Mouse (Mus musculus) liver (tissue): Measurements from ENCODE around the gene Vav3.

Experiments
- DNase-seq: peaks from one replicate; pipeline ENCODE4 v3.0.0-alpha.2; 2020; ENCODE audit warnings: mixed read lengths

Vav3 gene

DNA sequence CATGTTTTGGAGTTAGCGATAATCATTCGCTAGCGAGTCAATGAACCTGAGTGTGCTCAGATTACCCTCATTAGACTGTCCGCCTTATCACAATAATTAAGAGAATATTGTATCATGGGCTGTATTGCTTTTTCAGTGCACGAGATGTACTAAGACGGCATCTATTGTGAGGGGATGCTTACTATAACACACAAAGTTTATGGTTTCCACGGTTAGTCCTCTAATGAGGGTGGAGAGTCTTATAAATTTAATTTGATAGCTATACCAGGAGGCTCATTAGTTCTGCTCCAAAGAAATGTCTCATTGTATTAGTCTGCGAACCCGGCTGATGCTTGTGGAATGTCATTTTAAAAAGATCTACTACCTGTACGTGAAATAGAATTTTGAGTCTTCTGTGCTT lies 175.9 kb downstream of the Vav3 start:
- no peak for DNase-seq

DNA sequence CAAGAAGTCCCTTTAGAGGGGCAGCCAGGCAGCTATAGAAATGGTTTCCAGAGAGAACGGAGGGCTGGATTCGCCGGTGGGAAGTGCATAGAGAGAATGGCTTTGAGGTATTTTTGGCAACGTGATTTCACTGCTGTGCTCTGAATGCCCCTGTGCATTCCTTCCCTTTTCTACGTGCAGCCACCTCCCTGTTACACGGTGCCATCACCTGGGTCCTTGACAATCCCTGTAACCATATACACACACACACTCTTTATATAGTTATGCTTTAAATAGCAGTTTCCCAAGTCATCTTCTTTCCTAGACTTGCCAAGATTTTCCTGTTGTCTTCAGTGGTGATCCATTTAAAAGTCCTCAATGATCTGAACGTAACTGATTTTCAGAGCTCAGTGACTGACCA lies 181.7 kb downstream of the Vav3 start:
- no peak for DNase-seq

DNA sequence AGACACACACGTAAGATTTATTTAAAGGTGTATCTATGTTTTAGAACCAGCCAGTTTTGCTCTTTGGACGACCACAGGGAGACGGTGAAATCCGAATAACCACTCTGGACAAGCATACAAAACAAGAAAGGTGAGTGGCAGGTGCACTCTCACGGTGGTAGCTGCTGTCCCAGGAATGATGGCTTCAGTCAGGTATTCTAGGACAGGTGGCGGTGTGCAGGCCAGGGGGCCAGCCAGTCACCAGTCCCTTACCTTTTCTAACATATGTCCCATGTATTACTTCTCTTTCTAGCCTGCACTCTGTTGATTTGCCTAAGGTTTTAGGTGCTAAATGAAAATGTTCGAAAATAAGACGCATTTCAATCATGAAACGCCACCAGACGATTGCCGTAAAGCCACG lies 185.4 kb downstream of the Vav3 start:
- DNase-seq: no peak

DNA sequence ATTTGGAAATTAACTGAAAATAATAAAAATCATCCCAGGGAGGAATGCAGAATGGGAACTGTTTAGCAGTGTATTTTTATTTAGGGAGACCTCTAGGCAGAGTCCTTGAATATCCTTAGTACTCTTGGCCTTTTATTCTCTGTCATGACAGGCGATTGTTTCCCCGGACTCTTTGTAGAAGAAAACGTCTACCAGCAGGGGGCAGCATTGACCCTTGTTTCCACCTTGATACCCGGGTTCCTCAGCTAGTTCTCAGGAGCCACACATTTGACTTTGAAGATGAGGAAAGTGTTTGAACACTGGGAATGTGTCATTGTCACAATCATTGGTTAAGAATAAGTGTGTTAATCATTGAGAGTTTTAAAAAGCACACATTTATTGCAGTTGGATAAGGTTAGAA lies 185.8 kb downstream of the Vav3 start:
- DNase-seq: peak; percentile 74

DNA sequence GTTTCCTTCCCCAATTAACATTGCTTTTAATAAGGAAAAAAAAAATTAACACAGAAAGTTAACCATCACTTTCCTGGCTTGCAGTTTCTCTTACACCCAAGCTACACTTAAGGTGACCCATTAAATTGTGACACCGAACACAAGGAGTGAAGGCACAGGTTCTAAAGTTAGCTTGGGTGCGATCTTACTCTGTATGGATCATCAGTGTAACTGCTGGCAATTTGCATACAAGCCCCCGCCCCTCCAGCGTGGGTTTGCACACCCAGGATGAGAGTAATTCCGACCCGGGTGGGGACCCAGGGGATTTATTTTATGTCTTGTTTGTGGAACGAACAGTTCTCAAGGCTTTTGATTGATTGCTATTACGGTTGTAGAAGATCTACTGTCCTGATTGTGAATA lies 186.2 kb downstream of the Vav3 start:
- no peak for DNase-seq

DNA sequence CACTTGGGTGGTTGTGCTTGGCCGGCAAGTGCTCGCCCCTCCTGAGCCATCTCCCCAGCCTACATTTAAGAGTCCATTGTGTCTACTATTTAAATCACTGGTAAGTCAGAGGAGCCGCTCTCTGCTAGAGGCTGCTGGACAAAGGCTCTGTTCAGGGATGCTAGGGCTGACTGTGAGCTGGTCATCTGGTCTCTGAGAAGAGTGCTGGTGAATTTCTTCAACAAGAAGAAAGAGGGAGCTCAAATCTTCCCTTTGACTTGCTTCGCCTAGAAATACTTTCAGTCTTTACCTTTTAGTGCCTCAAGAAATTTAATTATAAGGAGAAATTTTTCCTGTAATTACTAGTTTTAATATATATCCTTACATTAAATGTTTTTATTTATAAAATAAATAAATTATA lies 188.2 kb downstream of the Vav3 start:
- DNase-seq: no peak

DNA sequence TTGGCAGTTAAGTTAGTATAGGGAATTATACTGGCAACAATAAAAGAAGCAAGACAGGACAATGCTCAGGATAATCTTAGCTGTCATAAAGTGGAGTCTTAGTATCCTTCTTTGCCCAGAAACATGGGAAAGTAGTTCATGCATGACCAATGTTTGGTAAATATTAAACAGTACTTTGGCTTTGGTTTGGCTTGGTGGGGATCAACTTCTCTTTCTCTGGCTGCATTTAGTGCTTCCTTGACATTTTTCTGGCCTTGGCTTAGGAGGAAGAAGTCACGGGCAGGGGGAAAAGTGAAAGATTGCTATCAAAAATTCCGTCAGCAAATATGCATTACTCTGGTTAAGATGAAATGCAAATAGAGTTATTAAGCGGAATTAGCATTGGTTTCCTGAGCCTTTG lies 197.2 kb downstream of the Vav3 start:
- DNase-seq: no peak

DNA sequence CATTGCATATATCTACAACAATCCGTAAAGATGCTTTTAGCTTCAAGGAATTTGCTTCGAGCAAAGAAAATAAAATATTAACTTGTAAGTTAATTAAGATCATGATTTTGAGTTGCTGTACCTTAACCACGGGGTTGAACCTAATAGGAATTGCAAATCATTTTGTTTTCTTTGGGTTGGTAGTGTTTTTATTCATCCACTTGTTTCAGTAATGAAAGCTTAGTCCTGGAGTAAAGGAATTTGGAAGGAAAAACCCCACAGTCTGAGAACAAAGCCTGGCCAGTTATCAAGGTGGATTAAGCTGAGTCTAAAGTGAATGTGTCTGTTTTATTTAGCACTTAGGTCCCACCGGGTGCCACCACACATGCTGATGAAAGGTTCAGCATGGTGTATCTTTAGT lies 199.6 kb downstream of the Vav3 start:
- DNase-seq: no peak

DNA sequence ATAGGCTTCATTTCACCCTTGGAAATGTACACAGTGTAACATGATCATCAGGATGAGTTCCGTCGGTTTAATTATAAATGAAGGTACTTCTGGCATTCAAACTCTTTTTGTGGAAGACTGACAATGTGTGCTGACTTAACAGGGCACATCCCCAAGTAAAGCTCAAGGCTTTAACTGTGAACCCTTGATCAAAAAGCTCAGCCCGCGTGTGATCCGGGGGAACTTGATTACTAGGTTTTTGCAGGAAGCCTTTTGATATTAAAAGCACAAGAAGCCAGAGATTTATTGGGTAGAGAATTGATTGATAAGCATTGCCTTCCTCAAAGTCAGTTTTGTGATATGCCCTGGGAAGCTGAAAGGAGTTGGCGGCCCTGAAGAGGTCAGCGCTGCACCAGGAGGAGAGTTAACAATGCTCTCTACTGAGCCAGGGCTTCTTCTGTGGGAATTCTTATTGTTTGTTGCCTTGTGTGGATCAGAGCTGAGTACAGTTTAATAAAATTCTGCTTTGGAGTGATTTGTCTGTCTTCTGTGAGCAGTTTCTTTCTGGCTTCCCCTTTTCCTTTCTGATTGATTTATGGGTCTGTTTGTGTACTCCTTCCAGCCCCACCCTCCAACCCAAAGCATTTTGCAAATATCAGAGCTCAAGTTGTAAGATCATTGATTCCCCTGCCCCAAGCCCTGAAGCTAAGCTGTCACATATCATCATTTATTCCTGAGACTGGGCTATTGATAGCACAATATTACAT lies 204.2 kb downstream of the Vav3 start:
- DNase-seq: no peak

DNA sequence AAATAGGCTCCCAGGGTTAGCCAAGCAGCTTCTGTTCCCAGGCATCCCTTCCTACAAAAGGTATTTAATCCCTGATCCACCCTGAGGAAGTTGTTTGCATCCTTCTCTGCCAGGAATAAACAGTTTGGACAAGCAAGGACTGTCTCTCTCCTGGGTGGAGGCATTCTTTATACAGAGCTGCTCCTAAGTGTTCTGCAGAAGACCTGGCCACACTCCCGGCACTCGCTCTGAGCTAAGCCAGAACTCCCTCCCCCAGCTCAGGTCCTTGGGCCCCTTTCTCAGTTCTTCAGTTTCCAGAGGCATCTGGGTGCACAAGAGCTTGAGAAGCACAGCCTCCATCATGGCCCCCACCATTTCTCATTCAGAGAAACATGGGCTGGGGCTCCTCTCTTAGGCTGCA lies 216.9 kb downstream of the Vav3 start:
- no peak for DNase-seq

DNA sequence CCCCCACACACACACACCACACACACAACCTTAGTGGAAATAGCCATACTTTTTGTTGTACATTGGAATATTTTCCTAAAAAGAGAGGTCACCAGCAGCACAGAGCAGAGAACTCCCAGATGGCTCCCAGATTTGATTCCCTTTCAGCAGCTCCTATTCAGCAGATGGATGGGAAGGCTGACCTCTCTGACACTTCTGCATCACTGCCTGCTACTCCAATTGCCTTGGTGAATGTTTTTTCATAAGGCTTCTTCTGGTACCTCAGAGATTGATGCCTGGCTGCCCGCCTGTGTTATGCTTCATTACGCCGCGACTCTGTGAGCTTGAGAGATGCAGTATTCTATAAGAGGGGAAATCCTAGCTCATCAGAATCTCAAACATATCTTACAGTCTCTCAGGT lies 220.8 kb downstream of the Vav3 start:
- no peak for DNase-seq

DNA sequence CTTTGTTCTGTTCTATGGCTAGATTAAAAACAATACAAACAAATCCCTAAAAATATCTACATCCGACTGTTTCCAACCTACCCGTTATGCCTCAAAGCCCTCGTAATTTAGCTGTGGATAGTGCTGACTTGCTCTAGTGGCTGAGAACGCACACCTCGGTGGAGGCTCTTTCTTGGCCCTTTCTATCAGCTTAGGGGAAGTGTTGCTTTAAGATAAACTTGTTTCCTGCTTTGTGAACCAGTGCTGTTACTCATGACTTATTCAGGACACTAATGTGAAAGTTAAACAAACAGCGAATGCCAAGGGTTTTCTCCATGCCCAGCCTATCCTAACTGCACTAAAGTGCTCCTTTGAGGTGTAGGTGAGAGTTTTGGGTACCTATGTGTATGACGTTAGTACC lies 221.3 kb downstream of the Vav3 start:
- no peak for DNase-seq

DNA sequence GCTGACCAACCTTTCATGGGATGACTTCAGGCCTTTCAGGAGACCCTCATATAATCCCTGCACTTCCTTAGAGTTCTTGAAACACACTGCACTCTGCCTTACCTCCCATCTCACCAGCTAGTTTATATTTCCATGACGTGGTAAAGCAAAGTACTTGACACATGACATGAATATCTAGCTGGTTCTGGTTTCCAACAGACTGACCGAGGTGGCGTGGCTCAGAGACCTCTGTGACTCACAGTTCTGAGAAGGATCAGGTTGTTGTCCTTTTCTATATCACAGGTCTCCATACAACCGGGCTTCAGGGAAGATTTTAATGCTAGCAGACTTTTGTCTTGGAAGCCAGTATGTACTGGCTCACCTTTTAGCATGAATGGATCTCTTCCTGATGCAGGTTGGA lies 221.8 kb downstream of the Vav3 start:
- no peak for DNase-seq

DNA sequence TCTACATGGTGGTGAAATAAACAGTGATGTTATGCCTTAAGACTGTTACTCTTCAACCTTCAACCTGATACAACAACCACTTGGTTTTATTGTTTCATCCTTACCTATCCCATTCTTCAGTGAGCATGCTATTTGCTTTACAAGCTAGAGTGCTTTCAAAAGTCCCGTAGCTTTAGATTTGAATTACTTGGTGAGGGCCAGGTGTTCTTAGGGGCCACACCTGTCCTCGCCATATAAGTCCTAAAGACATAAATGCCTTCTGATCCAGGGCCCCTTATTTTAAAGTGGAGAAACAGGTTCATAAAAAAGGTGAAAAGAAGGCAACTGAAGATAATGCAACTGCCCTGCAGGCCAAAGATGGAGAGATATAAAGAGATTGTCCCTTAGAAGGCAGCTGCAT lies 224.0 kb downstream of the Vav3 start:
- no peak for DNase-seq

DNA sequence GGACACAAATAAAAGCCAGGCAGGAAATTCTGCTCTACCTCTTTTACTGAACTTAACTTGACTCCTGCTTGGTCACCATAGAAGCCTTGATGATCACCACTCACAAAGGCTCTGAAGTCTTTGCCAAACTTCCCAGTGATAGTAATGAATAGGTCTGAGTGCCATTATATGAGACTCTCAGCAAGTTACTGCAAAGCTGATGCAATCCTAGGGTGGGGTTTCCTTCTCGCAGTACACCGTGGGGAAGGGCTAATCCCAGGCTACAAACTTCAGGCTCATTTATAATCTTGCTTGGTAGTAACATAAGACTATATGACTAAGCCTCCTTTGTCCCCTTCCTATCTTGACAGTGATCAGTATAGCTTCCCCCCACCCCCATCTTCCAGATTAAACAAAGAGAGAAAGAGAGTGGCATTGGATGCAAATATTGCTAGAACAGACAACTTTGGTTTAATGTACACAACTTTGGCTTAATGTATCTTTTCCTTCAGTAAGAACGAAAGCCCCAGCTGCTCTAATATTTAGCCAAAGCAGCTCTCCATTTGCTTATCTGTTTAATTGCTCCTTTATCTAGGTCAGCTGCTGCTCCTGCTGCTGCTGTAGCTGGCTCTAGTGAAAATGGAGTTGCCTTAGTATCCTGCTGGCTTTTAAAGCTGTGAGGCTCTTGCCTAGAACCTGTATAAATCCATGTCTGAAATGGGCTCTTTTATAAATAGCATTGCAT lies 228.3 kb downstream of the Vav3 start:
- no peak for DNase-seq

DNA sequence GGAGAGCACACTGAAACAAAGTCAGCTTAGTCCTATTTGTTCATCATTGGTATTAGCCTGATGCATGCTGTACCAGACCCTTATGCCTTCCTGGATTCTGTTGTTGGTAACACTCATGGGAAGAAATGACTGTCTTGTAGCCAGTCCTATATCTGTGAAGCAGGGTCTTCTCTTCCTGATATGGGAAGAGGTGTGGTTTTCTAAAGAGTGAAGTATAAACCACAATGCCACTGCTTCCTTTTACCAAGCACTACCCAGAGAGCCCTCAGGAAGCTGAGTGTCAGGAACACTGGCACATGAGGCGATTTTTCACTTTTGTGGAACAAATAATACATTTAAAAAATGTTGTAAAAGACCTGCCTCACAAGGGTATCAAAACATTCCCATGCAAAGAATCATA lies 231.0 kb downstream of the Vav3 start:
- no peak for DNase-seq

DNA sequence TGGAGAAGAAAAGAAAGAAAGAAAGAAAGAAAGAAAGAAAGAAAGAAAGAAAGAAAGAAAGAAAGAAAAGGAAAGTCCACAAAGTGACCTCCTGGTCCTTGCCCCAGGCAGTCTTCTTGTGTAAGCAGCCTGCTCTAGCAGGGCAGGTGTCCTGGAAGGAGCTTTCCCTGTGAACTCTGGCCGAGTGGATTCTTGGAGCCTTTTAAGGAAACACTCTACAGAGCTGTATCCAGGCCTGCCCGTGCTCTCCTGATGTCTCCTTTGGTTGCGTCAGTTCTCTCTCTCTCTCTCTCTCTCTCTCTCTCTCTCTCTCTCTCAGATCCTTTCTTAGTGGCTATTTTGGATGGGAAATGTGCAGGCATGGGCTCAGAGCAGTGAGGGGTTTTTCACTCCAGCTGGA lies 232.4 kb downstream of the Vav3 start:
- DNase-seq: no peak

DNA sequence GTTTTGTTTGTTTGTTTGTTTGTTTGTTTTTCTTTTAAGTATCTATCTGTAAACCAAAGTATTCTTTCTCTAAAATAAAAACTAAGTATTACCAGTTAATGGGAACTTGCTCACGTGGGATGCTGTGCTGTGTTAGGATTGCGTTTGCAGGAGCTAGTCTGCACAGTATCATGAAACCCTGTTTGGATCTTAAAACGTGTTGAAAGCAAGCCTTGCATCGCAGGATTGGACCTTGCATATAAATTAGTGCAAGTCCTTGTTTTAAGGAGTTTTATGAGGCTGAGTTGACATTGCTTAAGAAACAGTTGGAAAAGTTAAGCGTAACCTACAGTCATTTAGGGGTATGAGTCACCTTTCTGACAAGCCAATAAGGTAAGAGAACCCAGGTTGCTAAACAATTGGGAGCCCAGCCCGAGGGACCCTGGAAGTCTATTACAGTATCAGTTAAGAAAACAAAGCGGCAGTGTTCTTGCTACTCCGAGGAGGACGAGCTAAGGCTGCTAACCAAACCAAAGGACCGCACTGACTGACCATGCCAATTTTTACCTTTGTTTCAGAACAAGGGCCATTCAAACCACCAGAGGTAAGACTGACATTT lies 233.2 kb downstream of the Vav3 start:
- DNase-seq: no peak

DNA sequence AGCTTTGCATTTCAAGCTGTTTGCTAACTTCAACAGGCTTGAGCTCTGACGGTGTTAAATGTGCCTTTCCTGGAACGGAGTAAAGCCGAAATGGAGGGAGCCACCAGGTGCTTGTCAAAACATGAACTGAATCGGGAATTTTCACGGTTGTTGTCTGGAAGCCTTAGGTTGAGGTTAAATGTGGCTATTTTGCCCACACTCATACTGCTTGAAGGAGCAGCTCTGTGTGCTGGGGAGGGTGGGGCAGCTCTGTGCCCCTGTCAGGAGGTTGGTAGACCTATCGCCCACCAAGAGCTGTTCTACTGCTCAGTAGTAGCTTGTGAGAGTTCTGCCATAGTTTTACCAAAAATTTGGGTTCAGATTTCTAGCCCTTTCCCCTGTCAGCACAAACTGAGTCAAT lies 233.7 kb downstream of the Vav3 start:
- DNase-seq: no peak

DNA sequence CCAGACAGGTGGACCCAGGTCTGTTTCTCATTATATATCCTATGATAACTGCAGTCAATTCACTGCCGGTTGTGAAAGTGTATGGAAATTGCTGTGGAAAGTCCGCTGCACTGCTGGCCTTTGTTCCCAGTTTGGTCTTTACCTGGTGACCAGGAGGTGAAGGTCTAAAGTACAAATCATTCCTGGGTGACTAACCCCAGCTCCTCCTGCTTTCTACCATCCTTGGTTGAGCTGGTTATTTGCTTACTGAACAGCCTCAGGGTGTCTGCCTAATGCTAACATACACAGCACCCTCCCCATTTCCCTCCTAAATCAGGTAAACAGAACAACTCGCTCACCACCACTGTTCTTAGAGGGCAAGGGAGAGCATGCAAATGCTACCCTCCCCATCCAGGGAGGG lies 237.9 kb downstream of the Vav3 start:
- DNase-seq: no peak

DNA sequence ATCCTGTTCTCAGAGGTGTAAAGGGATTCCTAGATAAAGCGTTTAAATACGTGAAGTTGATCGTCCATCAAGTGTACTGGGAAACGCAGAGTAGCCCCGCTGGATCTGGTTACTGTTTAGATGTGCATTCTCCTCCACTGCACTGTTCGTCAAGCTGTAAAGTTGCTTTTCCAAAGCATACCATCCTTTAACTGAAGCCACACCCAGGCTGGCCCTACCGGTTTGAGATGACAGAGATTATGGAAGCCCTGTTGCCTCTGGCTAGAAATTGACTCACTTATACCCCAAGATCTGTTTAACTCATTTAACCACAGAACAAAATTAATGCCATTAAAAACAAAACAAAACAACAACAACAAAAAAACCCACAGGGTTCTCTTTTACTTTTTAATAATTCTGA lies 238.5 kb downstream of the Vav3 start:
- no peak for DNase-seq

DNA sequence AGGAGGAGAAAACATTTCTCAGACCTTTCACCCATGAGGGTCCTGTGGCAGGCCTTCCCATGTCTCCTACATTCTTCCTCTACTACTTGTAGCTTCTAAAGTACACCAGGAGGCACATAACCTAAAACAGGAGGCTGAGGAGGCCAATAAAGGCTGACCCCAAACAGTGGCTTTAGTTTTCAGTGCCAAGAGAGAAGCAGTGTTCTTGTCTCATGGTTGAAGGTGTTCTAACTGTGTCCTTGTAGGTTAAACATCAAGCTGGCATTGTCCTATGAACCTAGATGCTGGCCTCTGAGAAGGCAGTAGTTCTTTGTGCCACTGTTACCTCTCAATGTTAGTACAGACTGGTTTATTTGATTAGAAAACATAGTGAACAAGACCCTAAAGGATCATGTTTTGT lies 245.5 kb downstream of the Vav3 start:
- no peak for DNase-seq

DNA sequence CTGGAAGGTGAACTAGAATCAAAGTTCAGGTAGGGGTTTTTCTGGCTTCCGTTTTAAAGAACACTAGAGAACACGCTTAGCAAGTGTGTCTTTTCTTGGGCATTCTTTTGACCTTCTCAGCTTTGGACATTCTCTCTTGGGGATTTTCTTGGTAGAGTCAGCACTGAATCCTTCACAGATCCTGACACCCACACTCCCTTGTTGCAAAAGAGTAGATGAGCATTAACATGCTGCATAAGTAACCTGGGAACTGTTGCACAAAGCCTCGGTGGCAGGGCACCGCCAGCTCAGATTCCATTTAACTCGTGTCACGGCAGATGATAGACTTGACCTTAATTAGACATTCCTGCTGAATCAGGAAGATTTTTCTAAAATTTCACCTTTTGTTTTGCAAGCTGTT lies 252.5 kb downstream of the Vav3 start:
- no peak for DNase-seq

DNA sequence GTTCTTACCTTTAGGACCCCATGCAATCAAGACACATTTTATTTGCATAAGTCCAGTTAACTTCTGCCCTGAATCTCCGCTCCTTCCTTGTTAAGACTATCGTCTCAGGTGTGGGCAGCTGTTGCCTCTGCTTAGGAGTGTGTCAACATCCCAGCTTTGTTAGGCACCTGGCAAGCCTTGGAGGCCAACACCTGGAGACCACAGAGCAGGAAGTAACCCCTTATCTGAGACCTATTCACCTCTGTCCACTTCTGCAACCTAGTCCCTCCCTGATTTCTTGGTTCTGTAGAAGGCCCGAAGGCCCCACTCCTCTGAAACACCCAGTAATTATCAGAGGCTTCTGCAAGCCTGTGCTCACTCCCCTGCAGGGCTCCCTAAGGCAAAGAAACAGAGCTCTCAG lies 255.6 kb downstream of the Vav3 start:
- no peak for DNase-seq
